Mouse (Mus musculus): ENCODE measurements around the gene Mpzl2.

GRCm38 (mm10) chr9:45060151-45060550 lies 20.6 kb downstream of the Mpzl2 start:
- TF ChIP-seq CTCF (IDR thresholded peaks at IDR 0.05; ENCODE audit: extremely low read depth, insufficient read depth, insufficient read length, insufficient replicate concordance) (no peak), POLR2A (IDR thresholded peaks at IDR 0.05; ENCODE audit: low read depth, low read length) (no peak)
